Mouse (Mus musculus) induced T-regulatory cell, adult 2 months (primary cell): ENCODE measurements around the gene Galr2.

Experiments used
- DNase-seq: peaks from one replicate; pipeline ENCODE4 v3.0.0-alpha.2; 2012; ENCODE audit warnings: low read depth

The Galr2 gene

DNA sequence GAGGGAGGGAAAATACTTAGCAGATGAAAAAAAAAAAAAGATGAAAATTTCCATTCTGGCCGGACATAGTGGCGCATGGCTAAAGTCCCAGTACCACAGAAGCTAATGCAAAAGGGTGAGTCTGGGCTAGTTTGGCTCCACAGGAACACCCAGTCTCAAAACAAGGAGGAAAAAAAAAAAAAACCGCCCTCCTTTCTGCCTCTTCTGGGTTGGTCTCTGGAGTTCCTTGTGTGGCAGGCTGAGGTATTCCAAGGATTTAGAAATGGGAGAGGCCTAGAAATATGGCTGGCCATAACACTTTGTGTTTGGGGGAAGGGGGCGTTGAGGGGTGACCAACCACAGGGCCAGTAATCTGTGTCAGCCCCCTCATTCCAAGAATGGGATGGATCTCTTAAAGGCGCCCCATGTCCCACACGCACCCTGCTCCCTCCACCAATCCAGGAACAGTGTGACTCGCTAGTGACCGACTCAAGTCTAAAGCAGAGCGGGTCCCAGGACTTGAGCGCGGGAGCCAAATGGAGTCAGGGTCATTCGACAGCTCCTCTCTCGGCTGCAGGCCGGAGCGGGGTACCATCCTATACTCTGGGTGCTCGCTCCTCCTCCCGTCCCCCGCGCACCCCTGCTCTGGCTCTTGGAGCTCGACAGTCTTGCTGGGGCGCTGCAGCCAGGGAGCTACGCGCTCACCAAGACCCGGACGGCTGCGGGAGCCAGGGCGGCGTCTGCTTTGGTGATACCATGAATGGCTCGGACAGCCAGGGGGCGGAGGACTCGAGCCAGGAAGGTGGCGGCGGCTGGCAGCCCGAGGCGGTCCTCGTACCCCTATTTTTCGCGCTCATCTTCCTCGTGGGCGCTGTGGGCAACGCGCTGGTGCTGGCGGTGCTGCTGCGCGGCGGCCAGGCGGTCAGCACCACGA, at the start of gene Galr2:
Galr2 (plus strand) TSS at position 189 of the 913 bp plus-strand sequence.
- no peak for DNase-seq

DNA sequence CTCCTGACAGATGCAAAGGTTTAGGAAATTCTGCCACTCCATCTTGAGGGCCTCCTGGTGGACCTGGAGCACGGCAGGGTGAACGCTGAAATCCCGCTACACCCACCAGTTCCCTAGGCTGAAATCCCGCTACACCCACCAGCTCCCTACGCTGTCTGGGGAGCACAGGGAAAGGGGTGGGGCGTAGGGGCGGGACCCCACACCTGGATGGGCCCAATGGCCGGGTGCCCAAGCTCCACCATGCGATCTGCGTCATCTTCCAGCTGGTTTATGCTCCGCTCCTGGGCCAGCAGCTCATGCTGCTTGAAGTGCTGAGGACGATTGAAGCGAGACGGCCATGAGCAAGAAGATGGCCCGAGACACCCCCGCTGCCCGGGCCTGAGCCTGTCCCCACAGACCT, 48.3 kb upstream of the Galr2 start:
- no peak for DNase-seq

DNA sequence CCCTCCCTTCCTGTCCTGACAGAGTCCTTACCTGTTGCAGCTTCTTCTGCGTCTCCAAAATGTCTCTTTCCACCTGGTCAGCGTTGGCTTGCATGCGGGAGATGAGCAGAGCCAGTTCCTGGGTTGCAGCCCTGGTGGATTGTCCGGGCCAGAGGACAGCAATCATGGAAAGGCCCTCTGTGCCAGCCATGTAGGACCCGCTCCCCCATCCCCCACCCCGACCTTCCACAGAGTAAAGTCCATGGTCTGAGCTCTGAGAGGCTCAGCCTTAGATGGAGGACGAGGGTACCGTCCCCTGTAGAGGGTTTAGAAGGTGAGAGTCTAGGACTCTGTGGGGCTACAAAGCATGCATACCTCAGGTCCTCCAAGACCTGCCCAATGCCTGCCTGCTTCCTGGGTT, 45.8 kb upstream of the Galr2 start:
- no peak for DNase-seq

DNA sequence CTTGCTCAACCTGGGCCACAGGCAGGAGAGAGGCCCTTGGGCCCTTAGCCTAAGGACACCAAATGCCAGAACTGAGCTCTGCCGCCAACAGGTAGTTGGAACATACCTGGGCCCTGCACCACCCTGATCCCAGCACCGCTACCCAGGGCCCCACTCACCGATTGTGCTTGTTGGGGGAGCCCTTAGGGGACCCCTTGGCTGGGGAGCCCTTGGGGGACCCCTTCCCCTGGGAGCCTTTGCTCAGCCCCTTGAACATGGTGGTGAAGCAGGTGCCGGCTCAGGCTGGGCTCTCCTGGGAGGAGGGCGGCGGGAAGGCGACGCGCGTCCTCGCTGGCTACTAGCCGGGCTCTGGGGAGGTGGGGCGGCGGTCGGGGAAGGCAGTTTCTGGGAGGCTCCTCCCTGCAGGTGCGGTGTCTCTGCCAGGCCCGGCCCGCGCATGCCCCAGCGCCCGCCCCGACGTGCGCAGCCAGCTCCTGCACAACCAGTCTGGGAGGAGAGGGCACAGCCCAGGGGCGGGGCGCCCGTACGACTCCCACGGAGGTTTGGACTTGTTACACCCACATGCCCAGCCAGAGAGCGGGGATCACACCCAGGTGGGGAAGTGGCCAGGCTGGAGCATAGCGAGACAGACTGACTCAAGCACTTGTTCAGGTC, 42.9 kb upstream of the Galr2 start, which contains the start of gene Evpl:
Evpl (minus strand) TSS at position 336 of the 654 bp plus-strand sequence.
- DNase-seq = peak; percentile 75

DNA sequence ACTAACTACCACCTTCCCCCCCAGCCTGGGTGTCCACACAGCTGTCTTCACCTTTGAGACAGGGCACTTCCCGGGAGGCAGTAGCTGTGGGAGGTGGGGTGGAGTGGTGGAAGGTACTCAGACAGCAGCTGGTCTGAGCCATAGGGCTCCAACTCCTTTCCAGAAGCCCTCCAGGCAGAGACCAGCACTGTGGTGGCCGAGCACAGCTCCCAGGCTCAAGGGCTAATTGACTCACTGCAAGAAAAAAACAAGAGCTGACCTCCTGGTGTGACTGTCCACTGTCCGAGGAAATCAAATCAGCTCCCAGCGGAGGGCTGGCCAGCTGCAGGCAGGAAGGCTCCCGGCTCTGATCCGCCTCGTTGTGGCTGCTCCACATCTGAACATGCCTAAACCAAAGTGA, 40.9 kb upstream of the Galr2 start:
- no peak for DNase-seq

DNA sequence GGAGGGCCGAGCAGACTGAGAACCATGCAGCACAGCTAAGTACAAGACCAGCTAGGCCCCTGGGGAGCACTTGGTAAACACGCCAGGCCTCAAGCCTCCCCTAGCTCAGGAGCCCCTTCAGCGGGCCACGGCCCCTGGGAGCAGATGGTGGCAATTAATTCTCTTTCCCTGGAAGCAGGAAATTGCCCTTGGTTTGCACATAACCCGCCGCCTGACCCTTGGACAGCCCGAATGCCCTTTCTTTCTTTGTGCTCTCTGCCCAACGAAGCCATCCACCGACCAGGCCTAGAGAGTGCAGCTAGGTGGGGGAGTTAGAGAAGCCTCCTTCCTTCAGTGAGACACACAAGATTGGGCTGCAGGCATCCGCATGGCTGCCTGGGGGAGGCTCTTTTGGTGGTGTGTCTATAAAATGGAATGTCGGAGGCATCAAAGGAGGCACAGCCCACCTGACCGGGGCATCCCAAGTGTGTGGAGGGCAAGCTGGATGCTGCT, 38.9 kb upstream of the Galr2 start:
- no peak for DNase-seq

DNA sequence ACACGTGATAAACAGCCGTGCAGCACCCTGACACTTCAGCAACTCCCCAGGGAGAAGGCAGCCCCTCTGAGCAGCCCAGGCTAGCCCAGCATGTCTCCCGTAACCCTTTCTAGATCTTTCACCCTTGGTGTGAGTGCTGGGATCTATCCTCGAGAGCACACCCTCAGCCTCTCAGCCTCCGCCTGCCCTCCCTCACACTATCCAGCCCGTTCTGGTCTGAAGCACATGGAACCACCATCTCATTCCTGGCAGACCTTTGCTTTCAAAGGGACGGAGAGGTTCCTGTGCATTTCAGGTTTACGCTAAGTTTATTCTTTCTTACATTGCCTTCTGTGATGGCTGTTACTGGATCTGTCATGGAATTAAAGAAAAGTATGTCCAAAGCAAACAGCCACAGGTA, 36.2 kb upstream of the Galr2 start:
- DNase-seq = no peak

DNA sequence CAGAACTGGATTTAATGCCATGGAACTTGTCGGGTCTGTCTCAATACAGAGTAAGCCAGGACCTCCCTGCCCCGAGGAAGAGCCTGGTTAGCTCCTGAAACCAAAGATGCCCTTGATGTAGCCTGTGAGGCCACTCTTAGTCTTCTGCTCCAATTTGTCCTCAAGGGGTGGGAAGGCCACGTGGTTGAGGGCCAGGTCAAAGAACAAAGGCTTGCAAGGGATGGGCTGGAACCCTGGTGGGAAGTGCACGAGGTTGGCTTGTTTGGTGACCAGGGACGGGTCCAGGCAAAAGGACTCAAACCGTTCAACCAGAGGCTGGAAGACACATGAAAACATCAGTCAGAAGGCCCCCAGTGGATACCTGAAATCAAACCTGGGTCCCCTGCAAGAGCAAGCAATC, 35.1 kb upstream of the Galr2 start:
- DNase-seq = no peak

DNA sequence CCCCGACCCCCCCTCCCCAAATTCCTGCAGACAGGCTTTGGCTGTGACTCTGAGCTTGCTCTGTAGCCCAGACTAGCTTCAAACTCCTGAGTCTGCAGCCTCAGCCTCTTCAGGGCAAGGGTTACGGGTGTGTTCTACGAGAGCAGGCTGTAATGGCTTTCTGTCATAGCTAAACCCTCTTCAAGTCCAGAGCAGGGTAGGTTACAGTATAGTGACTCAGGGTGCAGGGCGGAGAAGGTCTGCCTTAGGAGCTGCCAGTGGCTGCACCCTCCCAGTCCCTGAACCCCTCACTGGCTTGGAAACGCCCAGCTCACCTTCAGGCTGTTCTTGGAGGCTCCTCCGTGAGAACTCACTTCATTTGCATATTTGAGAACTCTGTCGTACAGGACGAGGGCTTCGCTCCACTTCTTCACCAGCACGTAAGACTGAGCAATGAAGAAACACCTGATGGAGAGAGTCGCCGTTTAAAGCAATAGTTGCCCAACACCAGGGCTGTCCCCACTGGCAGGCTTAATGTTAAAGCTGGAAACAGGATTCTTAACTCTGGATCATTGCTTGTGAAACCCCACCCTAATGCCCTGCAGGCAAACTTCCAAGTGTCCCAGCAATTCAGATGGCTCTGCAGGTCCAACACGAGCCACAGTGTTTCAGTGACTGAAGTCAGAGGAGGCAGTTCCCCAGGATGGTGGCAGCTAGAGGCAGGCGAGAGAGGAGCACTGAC, 33.1 kb upstream of the Galr2 start:
- no peak for DNase-seq

DNA sequence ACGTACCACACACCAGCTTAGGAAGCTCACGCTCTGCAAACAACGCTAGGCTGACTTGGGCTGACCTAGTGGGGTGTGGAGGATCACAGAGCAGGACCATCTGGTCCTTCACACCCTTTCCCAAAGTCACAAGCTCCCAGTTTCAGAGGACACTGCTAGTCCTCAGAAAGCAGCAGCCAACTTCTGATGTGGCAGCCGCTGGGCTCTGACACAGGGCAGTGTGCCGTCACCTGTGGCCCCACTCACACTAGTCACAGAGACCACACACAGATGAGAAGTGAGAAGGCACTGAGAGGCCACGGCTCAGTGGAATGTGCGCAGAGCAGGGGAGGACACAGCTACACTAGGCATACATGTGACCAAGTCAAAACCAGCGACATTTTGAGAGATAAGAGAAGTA, 29.8 kb upstream of the Galr2 start:
- DNase-seq = no peak

DNA sequence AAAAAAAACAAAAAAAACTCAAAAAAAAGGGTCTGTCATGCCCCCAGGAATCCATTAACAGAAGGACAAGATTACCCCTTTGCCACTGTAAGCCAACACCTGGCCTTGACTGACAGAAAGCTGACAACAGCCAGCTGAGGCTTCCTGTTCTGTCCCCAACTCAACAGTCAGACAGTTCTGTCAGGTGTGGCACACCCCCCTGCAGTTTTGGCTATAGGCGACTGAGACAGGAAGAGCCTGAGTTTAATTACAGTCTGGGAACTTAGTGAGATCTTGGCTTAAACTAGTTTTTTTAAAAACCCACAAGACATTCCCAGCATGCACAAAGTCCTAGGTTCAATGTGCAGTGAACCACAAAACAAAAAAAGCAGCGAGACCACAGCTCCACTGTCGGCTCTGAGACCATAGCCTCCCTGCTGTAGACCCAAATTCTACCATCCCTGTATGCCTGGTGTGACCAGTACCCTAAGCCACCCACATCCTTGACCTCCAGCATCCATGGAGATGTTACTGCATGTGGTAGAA, 27.6 kb upstream of the Galr2 start:
- DNase-seq = peak; percentile 26

DNA sequence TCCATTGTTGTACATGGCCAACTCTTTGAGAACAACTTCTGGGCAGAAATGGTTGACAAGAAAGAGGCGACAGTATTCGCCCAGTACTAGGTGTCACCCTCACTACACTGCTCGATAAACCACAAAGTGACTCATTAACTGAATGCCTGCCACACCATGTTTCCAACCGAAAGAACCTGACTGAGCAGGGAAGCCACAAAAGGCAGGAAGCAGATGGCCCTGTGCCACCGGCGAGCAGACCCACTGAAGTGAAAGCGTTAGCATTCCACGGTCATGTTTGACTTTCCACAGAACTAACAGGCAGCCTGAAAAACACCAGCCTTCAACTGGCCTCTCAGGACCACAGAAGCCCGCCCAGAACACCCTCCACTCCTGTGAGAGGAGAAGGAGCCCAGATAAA, 26.1 kb upstream of the Galr2 start:
- DNase-seq = peak; percentile 86

DNA sequence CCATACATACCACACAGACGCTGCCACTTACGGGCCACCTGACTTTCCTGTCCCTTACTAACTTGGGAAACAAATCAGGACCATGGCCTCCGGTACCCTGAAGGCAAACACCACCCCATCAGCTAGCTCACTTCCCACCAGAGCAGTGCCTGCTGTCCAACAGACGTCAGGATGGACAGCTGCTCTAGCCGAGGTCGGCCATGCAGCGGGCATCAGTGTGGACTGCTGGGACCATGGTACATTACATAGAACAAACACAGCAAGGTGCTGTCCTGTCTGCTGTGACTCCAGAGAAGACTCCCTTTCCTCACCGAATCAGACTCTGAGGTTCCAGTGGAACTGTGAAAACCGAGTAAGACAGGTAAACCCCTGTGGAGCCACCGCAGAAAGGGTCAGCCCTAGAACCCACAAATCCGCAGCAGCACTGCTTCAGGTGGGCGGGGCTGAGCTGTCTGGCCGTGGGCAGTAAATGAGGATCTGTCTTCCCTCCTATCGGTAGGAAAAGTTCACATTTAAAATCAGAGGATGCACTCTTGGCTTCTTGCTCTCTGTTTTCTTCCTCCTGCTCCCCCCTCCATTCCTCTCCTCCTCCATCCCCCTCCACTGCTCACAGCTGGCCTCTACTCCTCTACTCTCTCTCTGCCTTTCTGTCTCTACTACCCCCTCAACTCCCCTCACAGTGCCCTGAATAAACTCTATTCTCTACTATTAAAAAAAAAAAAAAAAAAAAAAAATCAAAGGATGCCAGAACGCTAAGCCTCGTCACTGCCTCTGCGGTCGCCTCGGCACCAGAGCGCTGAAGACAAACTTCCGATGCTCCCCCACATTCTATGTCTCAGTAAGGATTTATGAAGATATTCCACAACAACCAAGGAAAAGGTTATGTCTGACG, 25.4 kb upstream of the Galr2 start:
- DNase-seq = peak; percentile 73

DNA sequence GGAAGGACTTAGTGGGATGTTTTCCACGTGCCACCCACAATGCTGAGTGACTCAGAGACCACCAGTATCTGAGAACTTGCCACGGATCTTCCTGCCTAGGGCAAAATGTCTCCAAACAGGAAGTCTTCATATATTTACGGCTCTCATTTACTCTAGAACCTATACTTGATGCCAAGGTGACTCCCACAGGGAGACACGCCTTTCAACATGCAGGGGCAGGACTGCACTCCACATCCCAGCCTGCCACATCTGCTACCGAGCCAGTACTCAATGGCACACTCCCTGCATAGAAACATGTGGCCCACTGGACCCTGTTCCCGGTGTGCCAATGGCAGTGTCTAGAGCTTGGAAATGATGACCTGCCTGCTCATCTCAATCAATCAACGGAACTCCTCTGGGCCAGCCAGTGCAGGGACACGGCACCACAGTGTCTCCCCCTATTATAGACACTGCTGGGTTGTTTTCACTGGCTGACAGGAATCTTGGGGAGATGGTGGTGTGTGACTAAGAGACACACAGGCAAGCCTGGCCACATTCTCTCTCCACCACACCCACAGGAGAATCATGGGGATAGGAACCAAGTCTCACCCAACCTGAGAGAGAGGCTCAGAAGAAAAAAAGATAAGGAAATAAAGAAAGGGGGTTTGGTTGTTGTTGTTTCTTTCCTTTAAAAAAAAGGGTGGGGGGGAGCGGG, 24.6 kb upstream of the Galr2 start:
- DNase-seq = no peak

DNA sequence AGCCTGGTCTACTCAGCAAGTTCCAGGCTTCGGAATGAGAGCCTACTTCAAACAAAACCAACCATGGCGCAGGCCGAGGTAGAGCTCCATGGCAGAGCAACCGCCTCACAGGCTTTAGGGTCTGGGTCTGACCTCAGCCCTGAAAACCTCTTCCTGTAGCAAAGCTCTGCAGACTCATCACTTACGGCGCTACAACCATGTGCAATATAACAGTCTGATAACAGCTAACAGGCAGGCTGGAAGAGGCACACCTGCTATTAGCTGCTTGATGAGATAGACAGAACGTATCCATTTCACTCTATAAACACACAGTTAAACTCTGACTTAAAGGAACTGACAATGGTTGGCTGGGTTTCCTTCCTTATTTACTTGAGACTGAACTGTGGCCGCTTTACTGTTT, 21.3 kb upstream of the Galr2 start:
- DNase-seq = peak; percentile 38

DNA sequence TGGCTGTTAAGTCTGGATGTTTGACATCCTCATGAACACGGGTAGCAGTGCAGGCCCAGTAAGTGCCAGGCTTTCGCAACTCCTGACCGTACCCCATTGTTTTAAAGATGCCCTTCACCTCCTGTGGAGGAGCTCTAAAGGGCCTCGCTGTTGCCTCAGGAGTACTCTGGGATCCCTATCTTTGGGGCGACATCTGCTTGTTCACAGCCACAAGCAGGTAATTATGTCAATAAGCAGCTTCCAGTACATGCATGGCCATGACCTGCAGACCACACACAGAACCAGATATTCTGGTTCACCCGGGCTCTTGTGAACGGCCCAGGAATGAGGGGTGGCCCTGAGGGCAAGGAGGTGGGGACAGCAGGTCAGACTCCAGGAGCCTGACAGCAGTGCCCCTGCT, 20.5 kb upstream of the Galr2 start:
- no peak for DNase-seq

DNA sequence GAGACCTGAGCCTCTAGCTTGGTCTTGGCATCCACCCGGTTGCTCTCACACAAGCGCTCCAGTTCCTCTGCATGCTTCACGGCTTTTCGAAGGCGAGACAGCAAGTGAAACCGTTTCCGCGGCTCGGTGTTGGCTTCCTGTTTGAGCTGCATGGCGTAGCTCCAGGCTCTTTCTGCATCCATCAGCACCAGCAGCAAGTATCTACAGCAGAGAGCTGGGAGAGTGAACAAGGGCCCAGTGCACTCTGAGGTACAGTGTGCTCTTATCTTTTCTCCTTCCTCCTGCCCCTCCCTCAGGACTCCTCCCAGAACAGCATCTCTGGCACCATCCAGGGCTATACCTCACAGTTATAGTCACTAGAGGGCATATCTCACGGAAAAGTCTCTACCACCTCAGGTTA, 15.4 kb upstream of the Galr2 start:
- peak; percentile 69 for DNase-seq

DNA sequence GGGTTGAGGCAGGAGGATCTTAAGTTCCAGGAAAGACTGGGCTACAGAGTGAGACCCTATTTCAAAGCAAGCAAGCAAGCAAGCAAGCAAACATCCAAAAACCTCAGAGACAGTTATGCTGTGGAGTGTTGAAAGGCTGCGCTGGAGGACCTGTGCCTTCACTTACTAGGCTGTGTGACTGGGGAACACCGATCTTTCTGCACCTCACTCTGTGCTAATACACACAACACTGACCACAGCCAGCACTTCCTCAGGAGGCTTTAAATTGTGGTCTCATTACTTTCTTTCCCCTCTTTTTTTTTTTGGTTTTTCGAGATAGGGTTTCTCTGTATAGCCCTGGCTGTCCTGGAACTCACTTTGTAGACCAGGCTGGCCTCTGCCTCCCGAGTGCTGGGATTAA, 14.9 kb upstream of the Galr2 start:
- no peak for DNase-seq

DNA sequence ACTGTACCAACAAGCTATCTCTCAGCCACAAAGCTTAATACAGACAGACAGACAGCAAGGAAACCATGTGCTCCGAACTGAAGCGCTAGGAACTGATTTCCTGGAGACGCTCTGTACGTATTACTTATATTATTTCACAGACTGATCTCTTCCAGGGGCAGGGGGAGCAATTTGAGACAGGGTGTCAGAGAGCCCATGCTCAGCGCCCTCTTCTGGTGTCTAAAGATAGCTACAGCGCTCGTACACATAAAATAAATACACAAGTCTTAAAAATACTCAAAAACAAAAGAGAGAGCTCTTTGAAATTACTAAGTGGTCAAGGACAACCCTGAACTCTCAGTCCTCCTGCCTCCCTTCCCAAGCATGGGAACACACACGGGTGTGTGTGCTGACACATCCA, 13.1 kb upstream of the Galr2 start:
- DNase-seq = no peak

DNA sequence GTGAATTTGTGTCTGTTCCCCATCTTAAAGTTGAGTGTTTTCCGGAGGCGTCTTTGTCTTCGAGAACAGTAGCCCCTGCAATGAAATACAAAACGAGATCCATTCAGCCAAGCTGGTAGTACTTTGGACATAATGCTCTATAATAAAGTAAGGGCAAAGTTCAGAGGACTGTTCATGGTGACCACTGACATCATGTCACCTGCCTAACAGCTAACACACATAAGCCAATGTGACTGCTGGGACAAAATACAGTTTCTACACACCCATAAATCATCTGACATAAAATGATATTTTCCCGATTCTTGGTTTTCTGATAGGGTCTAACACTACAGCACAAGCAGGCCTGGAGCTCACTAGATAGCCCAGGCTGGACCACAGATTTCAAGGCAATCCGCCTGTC, 12.4 kb upstream of the Galr2 start:
- DNase-seq = no peak

DNA sequence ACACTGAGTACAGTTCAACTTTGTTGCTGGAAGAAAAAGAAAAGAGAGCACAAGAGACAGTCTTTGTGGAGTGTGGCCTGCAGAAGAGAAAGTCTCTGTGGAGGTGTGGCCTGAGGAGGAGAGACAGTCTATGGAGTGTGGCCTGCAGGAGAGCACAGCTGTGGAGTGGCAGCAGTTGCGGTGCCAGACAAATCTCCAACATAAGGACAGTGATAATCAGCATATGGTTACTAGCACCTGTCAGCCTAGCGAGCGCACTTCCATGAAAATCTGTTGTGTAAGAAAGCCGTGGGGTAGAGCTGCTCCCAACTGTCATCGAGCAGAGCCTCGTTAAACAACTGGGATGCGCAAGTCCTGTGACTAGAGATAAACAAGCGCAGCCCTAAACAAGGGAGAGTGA, 11.2 kb upstream of the Galr2 start:
- no peak for DNase-seq
